Mouse (Mus musculus) layer of hippocampus, postnatal 25 days (tissue): ENCODE results near the gene Trim43c. TPM values are rescaled to one million over a fixed set of nuclear protein-coding genes. Genes with fewer than 3 reads are reported as not detected.
"Not testable (repeated sequence)": the region's sequence is repeated elsewhere in the genome, so short reads cannot be mapped to it uniquely, and the experiment has no call there.

Experiments
- DNase-seq, 2 experiments: peaks; one replicate each; pipeline ENCODE4 v3.0.0; 2022; ENCODE audit warnings: mixed read lengths in 2 of 2, low spot score in 1 of 2; ENCODE audit errors: extremely low spot score in 1 of 2
- total RNA-seq, 2 experiments: library from RNA; stranded (reverse); gene quantifications; 2 replicates each; pipeline ENCODE4 v1.2.3; 2021

Gene Trim43c
- under 1 TPM in 1 of 2 experiments, not detected in 1; 0.23 TPM for total RNA-seq

DNA sequence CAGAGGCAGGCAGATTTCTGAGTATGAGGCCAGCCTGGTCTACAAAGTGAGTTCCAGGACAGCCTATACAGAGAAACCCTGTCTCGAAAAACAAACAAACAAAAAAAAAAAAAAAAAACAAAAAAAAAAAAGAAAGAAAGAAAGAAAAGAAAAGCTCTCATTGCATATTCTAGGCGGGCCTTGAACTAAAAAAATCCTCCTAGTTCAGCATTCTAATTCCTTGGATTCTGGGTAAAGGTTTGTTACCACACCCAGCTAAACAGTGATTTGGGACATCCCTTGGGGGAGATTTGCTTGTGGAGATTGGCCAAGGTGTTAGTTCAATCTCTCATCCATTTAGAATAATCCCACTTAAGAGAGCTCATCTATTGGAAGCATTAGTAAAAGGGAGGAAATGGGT is at the start of gene Trim43c:
Gene Trim43c (plus strand): TSS at position 301 of the 400 bp plus-strand sequence.
- DNase-seq = not testable (repeated sequence)

DNA sequence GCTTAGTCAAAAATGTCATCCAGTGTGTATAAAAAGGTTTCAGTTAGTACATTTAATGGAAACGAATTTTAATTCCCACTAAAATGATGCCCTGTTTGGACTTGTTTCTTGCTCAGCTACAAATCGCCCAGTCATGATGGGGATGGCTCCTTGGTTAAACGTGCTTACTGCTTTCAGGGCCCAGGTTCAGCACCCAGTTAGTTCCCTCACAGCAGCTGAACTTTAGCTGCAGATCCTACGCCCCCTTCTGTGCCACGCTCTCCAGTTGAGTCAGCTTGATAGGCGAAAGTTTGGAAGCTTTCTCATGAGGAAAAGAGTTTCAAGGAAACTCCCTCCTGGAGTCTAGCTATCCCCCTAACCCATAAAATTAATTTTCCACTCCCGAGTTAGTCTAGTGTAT is 14.1 kb downstream of the Trim43c start:
- DNase-seq = not testable (repeated sequence)

DNA sequence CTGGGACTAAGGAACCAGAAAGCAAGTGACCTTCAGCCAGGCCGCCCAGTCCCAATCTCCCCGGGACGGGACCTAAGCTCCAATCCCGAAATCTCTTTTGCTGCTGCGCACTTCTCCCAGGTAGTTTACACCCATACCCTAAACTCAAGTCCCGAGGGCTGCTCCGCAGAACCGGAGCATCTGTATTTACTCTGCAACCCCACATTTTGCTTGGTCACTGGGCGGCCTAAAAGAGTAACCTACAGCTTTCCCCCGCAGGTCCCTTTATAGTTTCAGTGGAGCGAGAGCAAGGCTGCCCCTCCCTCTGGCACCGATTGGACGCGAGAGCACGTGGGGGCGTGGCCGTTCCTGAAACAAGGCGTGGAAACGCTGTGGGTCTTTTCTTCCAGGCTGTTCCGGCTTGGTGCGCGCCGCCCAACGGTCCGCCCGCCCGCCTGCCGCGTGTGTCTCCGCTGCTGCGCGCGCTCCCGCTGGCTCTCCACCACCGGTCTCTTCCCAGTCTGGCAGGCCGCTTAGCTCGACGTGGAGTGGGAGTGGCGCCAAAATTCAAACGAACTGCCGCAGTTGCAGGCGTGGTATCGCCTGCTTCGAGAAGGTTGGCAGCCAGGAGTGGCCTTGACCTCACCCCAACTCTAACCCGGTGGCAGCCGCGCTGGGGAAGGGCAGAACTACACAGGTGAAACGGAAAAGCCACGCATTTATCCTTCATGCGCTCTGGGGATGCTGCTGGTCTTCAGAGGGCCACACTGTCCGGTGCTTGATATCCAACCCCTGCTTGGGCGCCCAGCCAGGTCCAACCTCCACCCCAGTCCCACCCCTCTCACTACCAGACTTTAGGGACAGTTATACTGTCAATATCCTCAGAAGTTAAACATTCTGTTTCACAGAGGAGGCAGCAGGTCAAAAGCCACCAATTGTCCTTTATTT is 19.9 kb downstream of the Trim43c start:
- DNase-seq = peak; percentile 56 to 59

Other genes with a start within 250 kb of the Trim43c start
- 10 to 100 TPM; 24.4 to 30.7 TPM for gene Mthfsl, start 118.9 kb upstream of the Trim43c start, total RNA-seq
- gene Bcl2a1d, start 107.2 kb upstream of the Trim43c start, total RNA-seq = under 1 TPM in 1 of 2 experiments, not detected in 1; 0.66 TPM
- not detected for gene Bcl2a1a, start 117.7 kb downstream of the Trim43c start, total RNA-seq